Mouse (Mus musculus) lung, postnatal 14 days (tissue): ENCODE results near the gene Tmem9.
A peak's percentile ranks its signal among the peaks of the same experiment; 100 is the strongest.

ENCODE experiments used
- DNase-seq: peaks from one replicate; pipeline ENCODE4 v3.0.0; 2021

Tmem9 gene

DNA sequence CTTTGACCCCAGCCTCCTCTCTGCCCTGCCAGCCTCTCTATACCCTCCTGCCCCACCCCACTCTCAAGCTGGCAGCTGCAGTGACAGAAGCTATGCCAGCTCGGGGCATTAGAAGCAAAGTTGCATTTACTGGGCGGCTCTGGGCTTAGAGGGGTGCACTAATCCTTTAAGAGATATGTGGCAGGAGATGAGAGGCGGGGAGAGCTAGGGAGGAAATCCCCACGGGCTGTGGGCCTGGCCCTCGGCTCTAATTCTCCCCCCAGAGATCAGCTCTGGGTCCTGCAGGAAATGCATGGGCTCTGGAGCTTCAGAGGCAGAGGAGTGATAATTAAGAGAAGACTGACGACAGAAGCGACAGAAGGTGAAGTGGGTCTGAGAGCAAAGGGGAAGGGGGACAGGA is 25.0 kb downstream of the Tmem9 start:
- no peak for DNase-seq

DNA sequence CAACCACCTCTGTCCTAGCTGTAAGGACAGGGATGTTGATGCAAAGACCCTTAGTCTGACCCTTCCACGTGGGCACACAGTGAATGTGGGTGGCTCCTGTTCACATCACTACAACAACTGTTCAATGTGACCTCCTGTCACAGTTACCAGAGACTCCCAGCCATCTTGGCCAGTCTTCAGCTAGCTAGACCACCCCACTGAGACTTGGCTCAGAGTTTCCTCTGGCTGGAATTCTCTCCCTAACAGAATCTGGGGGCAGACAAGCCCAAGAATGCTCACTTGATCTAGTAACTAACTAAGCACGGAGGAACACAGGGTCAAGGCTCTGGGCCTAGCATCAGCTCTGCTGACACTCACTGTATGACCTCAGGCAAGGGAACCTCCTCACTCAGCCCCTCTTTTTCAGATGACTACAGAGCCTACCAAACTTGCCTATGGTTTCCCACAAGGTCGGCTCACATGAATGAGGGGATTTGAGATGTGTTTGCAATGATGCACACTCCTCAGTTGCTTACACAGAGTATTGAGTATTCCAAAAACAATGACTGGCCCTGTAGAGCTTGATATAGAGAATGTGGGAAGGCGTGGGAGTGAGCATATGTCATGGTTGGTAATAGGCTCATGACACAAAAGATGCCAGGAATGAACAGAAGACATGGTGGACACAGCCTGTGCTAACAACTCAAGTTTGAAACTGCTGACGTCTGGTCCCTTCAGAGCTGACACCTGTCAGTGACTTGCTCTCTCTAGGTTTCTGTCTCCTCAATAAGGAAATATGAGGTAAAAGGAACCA is 31.0 kb downstream of the Tmem9 start:
- no peak for DNase-seq

DNA sequence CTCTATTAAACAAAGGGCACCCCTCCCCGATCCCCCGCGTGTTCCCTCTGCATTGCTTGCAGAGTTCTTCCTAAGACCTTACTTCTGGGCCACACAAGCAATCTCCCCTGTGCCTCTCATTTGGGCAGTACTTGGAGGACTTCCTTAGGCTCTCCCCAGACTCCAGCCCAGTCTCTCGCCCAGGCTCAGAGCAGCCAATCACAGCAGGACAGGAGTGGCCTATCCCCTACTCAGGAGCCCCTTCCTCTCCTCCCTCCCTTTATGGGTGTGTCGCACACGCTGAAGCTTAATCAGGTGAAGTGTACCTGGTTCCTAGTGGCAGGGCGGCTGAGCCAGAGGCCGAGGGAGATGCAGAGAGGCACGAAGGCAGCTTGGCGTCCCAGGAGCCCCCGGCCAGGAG is 32.5 kb downstream of the Tmem9 start:
- DNase-seq = no peak

DNA sequence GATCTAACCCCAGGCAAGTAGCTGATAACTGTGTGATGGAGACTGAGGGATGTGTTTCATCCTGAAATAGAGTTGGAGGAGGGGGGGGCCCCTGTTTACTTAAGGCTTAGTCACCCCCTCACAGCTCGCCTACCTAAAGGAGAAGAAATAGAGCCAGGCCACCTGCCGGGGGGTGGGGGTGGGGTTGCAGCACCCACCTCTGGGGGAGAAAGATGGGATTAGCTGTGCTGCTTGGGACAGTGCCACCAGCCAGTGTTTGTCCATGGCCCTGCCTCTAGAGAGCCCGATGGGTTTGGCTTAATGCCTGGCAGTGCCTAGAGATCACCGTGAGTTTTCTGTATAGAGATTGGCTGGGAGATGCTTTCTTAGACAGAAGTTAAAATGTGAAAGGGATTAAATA is 32.9 kb downstream of the Tmem9 start:
- DNase-seq = no peak

DNA sequence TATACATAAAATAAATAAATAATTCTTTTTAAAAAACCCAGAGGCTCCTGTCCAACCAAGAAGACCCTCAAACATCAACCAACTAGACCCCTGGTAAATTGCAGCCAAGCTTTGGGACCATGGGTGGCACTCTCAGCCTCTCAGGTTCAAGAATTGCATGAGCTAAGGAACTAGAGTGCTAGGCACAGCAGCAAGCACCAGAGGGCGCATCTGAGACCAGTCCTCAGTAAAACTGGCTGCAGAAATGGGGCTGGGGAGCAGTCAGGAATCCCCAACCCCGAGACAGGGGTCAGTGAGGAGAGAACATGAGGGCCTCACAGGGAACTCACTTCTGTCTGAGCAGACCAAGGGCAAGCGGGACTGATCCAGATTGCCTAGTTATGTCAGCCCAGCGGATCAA is 37.8 kb downstream of the Tmem9 start:
- DNase-seq = peak; percentile 70

DNA sequence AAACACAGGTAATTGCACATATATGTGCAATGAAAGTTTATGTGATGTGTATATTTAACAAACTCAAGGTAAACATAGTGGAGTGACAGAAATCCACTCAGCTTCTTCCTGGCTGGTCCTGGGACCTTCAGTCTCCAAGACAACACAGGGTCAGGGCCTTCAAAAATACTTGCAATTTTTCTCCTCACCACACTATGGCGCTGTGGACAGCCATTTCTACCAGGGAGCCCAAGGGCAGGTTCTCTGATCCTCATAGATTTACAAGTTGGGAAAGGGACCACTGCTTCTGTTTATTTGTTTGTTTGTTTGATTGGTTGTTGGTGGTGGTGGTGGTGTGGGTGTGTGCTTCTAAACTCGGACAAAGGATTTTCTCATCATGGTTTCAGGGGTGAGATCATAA is 39.5 kb downstream of the Tmem9 start:
- DNase-seq = peak; percentile 23

DNA sequence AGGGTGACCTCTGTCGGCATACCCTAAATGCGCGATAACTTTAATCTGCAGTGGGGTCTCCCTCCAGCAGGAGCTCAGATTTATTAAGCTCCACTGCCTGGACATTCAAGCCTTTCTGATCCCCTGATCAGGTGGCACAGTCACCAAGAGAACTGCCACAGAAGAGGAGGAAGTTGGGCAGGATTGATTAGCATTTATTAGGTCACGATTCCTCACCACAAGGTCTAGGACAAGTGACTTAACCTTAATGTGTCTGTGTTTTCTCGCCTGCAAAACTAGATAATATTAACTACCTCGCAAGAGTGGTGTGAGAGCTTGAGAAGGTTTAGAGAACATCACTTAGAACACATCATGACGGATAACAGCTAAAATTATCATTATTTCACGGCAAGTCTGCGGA is 39.9 kb downstream of the Tmem9 start:
- DNase-seq = no peak

DNA sequence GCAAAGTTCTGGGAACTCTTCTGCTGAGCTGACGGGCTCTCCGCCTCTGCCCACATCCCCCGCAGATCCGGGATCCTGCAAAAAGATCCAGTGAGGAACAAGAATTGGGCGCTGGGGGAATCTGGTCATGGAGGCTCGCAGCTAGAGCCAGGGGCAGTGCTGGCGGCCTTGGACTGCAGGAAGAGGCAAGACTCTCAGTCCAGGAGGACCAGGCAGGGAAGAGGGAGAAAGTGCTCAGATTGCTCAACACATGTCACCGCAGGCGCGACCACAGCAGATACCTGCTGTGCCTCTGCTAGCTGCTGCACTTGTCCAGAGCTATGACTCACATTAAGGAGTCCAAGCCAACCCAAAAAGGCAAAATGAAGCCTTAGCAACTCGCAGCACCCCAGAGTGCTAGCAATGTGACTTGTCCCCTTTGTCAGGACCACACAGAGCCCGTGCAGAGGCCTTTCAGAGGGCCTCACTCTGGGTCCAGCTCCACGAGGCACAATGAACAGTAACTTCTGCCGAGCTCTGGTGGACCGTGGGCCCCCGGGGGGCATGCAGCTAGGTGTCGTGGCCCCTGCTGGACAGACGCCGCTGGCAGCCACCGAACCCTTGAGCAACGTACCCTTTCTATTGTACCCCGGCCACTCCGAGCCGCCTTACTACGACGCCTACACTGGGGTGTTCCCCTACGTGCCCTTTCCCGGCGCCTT is 42.5 kb downstream of the Tmem9 start, which contains the start of gene Ascl5:
TSS of gene Ascl5 (plus strand) at position 493 of the 701 bp plus-strand sequence.
- no peak for DNase-seq

DNA sequence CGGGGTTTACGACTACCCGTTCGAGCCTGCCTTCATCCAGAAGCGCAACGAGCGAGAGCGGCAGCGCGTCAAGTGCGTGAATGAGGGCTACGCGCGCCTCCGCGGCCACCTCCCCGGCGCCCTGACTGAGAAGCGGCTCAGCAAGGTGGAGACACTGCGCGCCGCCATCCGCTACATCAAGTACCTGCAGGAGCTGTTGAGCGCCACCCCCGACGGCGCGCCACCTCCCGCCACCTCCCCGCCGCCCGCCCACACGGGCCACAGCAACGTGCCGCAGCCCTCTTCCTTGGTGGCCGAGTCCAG is 43.0 kb downstream of the Tmem9 start:
- peak; percentile 6 for DNase-seq

DNA sequence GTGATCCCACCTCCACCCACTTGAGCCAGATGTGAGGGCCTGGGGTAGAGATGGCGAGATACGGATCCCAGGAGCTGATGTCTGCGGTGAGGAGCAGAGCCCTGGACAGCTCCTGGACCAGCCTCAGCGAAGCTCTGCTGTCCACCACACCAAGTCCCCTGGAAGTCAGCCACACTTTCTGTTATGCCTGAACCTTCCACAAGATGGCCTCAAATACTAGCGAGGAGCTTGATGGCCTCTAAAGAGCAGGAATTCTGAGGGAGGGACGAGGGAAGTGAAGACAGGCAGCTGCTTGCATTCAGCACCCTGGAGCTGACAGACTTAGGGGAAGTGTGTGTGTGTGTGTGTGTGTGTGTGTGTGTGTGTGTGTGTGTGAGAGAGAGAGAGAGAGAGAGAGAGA is 43.5 kb downstream of the Tmem9 start:
- DNase-seq = peak; percentile 79

DNA sequence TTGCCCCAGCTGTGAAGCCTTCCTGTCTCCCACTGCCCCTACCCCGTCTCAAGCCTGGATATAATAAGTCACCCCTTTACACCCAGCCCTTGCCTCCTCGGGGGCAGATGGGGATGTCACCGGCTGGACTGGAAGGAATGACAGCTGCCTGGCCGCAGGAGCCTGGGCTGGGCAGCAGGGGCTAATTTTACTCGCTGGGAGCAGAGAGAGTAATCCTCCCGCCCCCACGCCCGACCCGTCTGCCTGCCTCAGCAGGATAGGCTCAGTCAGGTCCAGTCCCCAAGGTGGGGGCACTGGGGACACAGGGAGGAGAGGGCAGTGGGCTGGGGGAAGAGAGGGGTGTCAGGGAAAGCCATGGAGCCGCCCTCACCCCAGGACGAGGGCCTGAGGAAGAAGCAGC is 44.6 kb downstream of the Tmem9 start, which contains the start of gene Cacna1s:
TSS of gene Cacna1s (plus strand) at position 204 of the 400 bp plus-strand sequence.
- DNase-seq = no peak

DNA sequence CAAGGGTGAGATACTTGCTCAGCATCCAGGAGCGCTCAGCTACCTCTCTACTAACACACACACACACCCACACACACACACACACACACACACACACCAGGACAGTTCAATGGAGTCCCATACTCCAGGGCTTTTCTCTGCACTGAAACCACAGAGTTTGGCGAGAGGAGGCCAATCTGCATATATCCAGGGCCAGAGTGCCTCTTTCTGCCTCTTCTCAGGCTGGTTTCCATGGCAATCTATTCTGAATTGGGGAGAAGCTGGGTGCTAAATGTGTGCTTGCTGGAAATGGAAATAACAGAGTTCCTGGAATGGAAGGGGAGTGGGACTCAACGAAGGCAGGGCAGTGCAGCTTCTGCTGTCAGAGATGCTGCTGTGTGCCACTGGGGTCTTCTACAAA is 47.8 kb downstream of the Tmem9 start:
- DNase-seq = no peak

DNA sequence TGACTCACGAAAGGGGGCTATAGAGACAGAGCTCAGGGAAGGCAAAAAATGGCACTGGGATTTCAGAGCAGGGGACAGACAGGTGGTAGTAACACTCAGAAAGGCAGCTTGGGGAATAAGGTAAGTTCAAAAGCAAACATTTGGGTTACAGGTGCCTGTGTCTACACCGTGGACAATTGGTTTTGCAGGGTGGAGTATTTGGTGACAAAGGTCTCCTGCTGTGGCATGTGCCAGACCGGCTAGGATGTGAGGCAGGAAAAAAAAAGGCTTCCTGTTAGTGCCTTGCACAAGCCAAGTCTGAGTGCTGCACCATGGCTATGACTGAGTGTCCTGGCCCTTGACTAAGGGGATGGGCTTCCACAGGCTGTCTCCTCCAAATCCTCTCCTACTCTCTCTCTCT is 50.6 kb downstream of the Tmem9 start:
- no peak for DNase-seq

DNA sequence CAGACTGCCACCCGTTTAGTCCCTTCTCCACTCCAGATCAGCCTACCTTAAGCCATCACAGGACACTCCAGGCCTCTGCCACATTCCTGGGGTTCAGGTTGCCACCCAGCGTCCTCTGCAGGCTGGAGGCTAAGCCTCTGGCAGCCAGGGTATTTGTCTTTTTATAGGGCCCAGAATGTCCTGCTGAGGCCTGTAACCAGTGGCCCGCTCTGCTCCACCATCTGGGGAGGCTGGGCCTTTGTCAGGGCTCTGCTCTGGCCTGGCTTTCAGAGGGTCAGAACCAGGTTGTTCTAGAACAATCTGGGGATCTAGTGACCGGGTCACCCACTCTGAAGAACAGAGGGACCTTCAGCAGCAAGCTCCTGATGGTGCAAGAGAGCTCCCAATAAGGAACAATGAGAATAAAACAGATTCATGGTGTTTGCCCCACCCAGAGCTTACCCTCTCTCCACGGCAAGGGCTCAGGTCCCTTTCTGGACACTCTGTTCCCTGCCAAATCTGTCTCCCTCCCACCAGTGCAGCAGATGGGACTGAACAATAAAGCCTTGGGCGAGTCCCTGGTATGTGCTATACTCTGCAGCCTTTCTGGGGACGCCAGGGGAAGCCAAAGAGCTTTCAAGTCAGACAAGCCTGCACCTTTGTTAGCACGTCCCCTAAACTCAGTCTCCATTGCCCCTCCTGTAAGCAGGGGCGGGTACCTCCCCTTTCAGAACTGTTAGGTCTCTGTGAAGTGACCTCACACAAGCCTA is 53.3 kb downstream of the Tmem9 start:
- peak; percentile 74 for DNase-seq

DNA sequence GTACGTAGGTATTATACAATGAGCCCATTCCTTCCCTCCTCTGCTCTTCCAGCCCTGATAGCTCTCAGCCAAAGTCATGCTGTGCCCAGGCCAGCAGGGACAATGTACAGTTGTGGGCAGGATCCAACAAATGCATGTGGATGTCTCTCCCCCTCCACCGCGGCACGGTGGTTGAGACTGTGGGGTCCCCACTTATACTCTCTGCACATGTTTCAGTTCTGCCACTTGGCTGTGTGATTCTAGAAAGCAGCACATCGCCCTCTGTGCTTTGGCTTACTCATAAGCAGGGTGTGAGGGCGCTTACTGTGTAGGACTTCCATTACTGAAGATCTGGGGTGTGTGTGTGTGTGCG is 53.8 kb downstream of the Tmem9 start:
- no peak for DNase-seq

DNA sequence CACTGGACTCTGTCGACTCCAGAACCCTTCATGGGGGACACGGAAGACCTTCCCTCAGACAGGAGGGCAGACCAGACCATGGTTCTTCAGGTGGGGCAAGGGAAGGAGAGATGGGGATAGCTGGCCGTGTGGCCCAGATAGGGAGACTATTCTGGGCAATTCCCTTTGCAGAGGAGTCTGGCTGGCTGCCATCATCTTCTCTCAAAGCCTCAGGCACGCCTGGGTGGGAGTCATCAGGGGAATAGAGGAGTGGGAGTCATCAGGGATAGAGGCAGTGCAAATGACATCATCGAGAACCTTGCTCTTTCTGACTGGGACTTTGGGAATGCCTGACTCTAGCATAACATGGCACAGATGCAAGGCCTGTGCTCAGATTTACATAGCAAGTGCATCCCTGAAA is 56.0 kb downstream of the Tmem9 start:
- DNase-seq = no peak

DNA sequence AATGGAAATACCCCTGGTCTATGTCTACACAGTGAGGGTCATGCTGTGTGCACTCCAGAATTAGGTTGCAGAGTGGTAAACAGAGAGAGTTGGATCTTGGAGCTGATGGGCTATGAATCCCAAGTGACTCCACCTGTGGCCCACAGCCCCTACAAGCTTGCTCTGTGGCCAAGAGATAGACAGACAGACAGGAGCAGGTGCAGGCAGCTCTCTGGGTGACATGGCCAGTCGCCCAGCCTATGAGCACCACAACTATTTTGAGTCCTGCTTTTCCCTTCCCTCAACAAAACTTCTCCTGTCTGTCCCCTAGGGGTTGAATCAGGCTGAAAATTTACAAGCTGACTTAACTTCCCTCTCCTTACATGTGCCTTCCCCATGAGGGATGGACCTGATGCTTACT is 58.7 kb downstream of the Tmem9 start:
- DNase-seq = no peak

DNA sequence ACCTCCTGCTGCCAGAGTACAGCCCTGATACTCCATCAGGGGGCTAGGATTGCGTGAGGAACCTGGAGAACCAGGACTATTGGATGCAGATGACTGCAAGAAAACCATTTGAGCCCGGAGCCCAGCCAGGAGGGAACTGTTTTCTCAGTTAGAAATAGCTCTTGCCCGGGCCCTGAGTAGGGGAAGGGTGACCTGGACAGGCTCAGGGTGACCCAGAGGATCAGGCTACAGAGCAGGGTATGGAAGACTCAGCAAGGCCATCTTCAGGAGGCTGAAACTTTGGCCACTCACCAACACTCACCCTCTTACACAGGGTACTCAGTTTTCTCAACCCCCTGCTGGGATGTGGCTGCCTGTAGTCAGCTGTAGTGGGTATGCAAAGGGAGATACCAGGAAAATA is 59.6 kb downstream of the Tmem9 start:
- DNase-seq = no peak

DNA sequence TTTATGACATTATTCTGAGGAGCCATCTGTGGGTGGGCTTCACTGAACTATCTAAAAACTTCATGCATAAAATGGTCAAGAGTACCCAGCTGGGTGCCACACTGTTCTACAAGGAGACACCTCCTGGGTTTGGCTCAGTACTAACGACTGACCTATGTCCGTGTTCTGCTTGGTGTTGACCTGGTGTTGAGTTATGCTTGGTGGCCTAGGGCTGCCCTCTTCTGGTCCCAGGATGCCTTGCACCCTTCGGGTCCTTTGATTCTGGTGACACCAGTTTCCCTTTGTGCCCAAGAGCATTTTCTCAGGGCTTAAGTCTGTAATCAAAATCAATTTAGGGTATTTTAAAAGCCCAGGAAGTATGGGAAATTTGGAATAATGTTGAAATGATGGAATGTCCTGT is 68.1 kb downstream of the Tmem9 start:
- peak; percentile 27 for DNase-seq

DNA sequence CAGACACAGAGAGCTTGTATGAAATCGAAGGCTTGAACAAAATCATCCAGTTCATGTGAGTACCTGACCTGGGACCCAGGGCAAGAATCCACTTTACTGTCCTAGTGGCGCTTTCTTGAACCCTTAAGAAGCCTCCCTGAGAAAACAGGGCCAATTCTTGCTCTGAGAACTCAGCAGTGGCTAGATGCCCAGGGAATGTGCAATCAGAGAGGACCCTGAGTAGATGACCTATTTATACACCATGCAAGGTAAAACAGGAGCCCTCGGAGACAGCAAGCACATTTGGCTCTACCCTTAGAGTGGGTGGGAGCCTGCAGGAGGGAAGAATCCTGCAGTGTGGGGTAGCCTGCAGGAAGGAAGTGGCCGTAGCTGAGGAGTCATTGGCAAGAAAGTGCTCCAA is 69.7 kb downstream of the Tmem9 start:
- DNase-seq = no peak

DNA sequence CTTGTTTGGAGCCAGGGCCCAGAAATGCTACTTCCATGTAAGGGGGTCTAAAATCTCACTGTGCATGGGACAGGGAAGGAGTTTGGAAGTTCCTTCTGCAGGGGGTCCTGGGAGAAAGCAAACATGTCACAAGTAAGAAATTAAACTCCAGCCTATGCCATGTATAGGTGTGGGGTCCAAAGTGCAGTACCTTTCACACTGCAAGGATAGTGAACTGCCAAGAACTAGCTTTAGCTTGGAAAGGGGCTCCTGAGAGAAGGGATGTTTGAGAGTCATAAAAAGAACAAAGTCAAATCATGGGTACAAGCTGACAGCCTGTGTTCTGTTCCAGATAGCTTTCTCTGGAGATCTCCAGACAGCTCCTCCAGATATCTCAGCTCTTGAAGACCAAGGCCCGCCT is 73.2 kb downstream of the Tmem9 start:
- DNase-seq = no peak
